Mouse (Mus musculus) C2C12 (cell line): ENCODE results near the gene Pisd.

Experiments
- CEBPB ChIP-seq: IDR thresholded peaks from one replicate; pipeline ENCODE4 v1.6.1; 2011; ENCODE audit warnings: low read depth, mild to moderate bottlenecking, control low read depth, moderate library complexity
- CTCF ChIP-seq: IDR thresholded peaks from one replicate; pipeline ENCODE4 v1.5.1; 2011; ENCODE audit not compliant: control insufficient read depth, insufficient read depth, insufficient read length
- MAX ChIP-seq: IDR thresholded peaks from one replicate; pipeline ENCODE4 v1.6.1; 2011; ENCODE audit warnings: mild to moderate bottlenecking, control low read depth
- MYOD1 ChIP-seq: IDR thresholded peaks from one replicate; pipeline ENCODE4 v1.6.1; 2011; ENCODE audit warnings: low read depth; ENCODE audit not compliant: control insufficient read depth, insufficient read length
- USF1 ChIP-seq: IDR thresholded peaks from one replicate; pipeline ENCODE4 v1.6.1; 2011; ENCODE audit warnings: low read depth, mild to moderate bottlenecking, control low read depth, moderate library complexity

GRCm38 (mm10) chr5:32713703-32714467, 71.6 kb downstream of the Pisd start:
- no peak for TF ChIP-seq CTCF
- no peak for TF ChIP-seq CEBPB
- no peak for TF ChIP-seq MAX
- no peak for TF ChIP-seq USF1
- TF ChIP-seq MYOD1, result no peak
